Mouse (Mus musculus): ENCODE results near the gene Pum3. TPM values are rescaled to one million over a fixed set of nuclear protein-coding genes. Genes with fewer than 3 reads are reported as not detected.
"Not testable (repeated sequence)": the region's sequence is repeated elsewhere in the genome, so short reads cannot be mapped to it uniquely, and the experiment has no call there.

Pum3 gene
- polyA plus RNA-seq, 1 experiment from 2014 or later = 78.0 TPM

DNA sequence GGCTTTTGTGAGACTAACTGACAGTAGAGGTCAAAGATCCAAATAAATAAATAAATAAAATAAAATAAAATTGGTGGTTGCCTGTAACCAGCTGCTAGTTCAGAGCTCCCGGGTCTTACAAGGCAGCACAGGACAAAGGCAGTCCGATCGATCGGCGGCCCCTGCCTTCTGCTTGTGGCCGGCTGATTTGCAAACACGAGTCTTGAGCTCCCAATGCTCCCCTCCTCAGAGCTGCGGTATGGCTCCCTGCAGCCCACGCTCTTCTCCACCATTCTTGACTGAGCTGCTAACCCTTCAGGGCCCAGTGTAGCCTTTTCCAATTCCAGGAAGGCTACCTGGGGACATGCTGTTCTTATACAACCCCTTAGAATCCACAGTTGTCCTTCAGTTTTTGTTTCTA, 31.8 kb downstream of the Pum3 start:
- H3K4me1 ChIP-seq (ENCODE audit: control insufficient read depth, insufficient read depth, low read length) = no peaks in the 10 kb centered on the region
- no peak overlapping the region for H3K27ac ChIP-seq (ENCODE audit: low read depth, low read length)
- H3K4me3 ChIP-seq (ENCODE audit: low read depth, low read length) = no peak overlapping the region
- no peaks in the 10 kb centered on the region for H3K9me3 ChIP-seq (ENCODE audit: control insufficient read depth, low read length)
- ATAC-seq (ENCODE audit: insufficient read depth, low FRiP score, low TSS enrichment) (no peak), DNase-seq (ENCODE audit: low spot score) (no peak)
- 76% methylated on average over 9 of the region's 9 CpGs for WGBS
- no peak overlapping the region for H3K4me2 ChIP-seq (ENCODE audit: low read depth)
- no peaks in the 10 kb centered on the region for H3K27me3 ChIP-seq (ENCODE audit: control insufficient read depth, insufficient read depth, low read length)
- H3K9ac ChIP-seq (ENCODE audit: low read length) = no peak overlapping the region
- peaks cover 10% of the 10 kb centered on the region for H3K36me3 ChIP-seq (ENCODE audit: control insufficient read depth, insufficient read depth, low read length)

GRCm38 (mm10) chr19:27397223-27397622, 32.4 kb downstream of the Pum3 start:
- no peak for ATAC-seq (ENCODE audit: insufficient read depth, low FRiP score, low TSS enrichment)
- Histone ChIP-seq H3K4me1 (ENCODE audit: control insufficient read depth, insufficient read depth, low read length) (no peaks in the 10 kb centered on the region), H3K36me3 (ENCODE audit: control insufficient read depth, insufficient read depth, low read length) (peaks cover 10% of the 10 kb centered on the region), H3K27me3 (ENCODE audit: control insufficient read depth, insufficient read depth, low read length) (no peaks in the 10 kb centered on the region), H3K4me2 (ENCODE audit: low read depth) (no peak overlapping the region), H3K9me3 (ENCODE audit: control insufficient read depth, low read length) (no peaks in the 10 kb centered on the region), H3K27ac (ENCODE audit: low read depth, low read length) (no peak overlapping the region), H3K9ac (ENCODE audit: low read length) (no peak overlapping the region), H3K4me3 (ENCODE audit: low read depth, low read length) (no peak overlapping the region)
- DNase-seq (ENCODE audit: low spot score) = no peak
- 72% methylated on average over 5 of the region's 5 CpGs for WGBS

DNA sequence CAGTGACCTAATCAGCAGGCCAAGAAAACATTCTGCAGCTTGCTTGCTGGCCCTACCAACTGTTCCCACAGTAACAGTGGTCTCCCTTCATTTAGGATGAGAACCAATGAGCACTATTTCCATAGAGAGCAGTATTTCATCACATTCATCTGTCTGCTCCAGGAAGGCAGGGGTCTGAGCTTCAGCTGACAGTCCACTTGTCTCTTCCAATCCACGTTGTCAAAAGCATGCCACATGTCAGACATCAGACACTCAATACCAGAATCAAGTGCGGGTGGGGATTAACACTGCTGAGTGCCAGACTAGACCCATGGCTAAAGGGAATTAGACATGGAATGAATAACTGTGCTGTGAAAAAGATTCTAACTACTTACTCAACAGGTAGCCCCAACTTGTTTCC, 32.9 kb downstream of the Pum3 start:
- no peaks in the 10 kb centered on the region for H3K9me3 ChIP-seq (ENCODE audit: control insufficient read depth, low read length)
- H3K36me3 ChIP-seq (ENCODE audit: control insufficient read depth, insufficient read depth, low read length) = peaks cover 8% of the 10 kb centered on the region
- no peak overlapping the region for H3K9ac ChIP-seq (ENCODE audit: low read length)
- no peak overlapping the region for H3K4me3 ChIP-seq (ENCODE audit: low read depth, low read length)
- no peak for ATAC-seq (ENCODE audit: insufficient read depth, low FRiP score, low TSS enrichment)
- no peaks in the 10 kb centered on the region for H3K4me1 ChIP-seq (ENCODE audit: control insufficient read depth, insufficient read depth, low read length)
- H3K27ac ChIP-seq (ENCODE audit: low read depth, low read length) = no peak overlapping the region
- no peaks in the 10 kb centered on the region for H3K27me3 ChIP-seq (ENCODE audit: control insufficient read depth, insufficient read depth, low read length)
- H3K4me2 ChIP-seq (ENCODE audit: low read depth) = no peak overlapping the region
- no peak for DNase-seq (ENCODE audit: low spot score)
- 80% methylated on average over 2 of the region's 2 CpGs for WGBS

DNA sequence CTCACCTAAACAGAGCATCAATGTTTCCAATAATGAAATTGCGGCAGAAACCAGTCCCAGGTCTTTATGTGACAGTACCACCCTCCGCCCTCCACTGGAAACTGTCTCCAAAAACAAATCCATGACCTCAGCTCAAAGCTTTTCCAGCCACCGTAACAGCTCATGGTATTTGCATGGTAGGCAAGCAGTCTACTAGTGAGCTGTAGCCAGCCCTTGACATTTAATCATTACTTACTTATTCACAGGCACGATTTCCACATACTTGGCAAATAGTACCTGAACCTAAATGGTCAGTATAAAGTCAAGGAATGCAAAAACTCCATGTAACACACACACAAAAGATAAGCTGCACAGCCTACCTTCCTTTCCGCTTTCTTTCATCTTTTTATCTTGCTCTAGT, 33.7 kb downstream of the Pum3 start:
- H3K4me1 ChIP-seq (ENCODE audit: control insufficient read depth, insufficient read depth, low read length) = no peaks in the 10 kb centered on the region
- no peak overlapping the region for H3K4me2 ChIP-seq (ENCODE audit: low read depth)
- no peak for DNase-seq (ENCODE audit: low spot score)
- H3K36me3 ChIP-seq (ENCODE audit: control insufficient read depth, insufficient read depth, low read length) = peaks cover 8% of the 10 kb centered on the region
- 96% methylated on average over 5 of the region's 5 CpGs for WGBS
- no peak overlapping the region for H3K4me3 ChIP-seq (ENCODE audit: low read depth, low read length)
- no peak overlapping the region for H3K27ac ChIP-seq (ENCODE audit: low read depth, low read length)
- H3K9ac ChIP-seq (ENCODE audit: low read length) = no peak overlapping the region
- ATAC-seq (ENCODE audit: insufficient read depth, low FRiP score, low TSS enrichment) = no peak
- H3K9me3 ChIP-seq (ENCODE audit: control insufficient read depth, low read length) = no peaks in the 10 kb centered on the region
- no peaks in the 10 kb centered on the region for H3K27me3 ChIP-seq (ENCODE audit: control insufficient read depth, insufficient read depth, low read length)

DNA sequence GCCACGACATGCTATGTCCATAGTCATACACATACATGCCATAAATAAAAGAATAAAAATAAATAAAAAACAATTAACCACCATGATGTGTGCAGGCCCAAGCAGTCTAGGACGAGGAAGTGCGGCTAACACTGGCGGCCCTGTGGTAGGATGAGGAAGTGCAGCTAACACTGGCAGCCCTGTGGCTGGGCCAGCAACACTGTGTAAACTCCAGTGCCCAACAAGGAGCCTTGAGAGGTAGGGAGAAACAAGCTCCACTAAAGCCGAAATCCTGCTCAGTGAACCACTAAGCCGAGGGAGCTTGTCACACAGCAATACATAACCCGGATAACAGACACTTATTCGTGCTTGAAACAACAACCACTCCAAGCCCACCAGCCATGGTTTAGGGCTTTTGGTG, 34.1 kb downstream of the Pum3 start:
- DNase-seq (ENCODE audit: low spot score) (no peak), ATAC-seq (ENCODE audit: insufficient read depth, low FRiP score, low TSS enrichment) (no peak)
- Histone ChIP-seq H3K27ac (ENCODE audit: low read depth, low read length) (no peak overlapping the region), H3K4me2 (ENCODE audit: low read depth) (no peak overlapping the region), H3K4me1 (ENCODE audit: control insufficient read depth, insufficient read depth, low read length) (no peaks in the 10 kb centered on the region), H3K9ac (ENCODE audit: low read length) (no peak overlapping the region), H3K4me3 (ENCODE audit: low read depth, low read length) (no peak overlapping the region), H3K36me3 (ENCODE audit: control insufficient read depth, insufficient read depth, low read length) (peaks cover 8% of the 10 kb centered on the region), H3K27me3 (ENCODE audit: control insufficient read depth, insufficient read depth, low read length) (no peaks in the 10 kb centered on the region), H3K9me3 (ENCODE audit: control insufficient read depth, low read length) (no peaks in the 10 kb centered on the region)
- WGBS = 91% methylated on average over 8 of the region's 8 CpGs

- no peak for ATAC-seq (ENCODE audit: insufficient read depth, low FRiP score, low TSS enrichment)
- Histone ChIP-seq H3K27ac (ENCODE audit: low read depth, low read length) (no peak overlapping the region), H3K9me3 (ENCODE audit: control insufficient read depth, low read length) (no peaks in the 10 kb centered on the region), H3K4me3 (ENCODE audit: low read depth, low read length) (no peak overlapping the region), H3K4me2 (ENCODE audit: low read depth) (no peak overlapping the region), H3K36me3 (ENCODE audit: control insufficient read depth, insufficient read depth, low read length) (peaks cover 7% of the 10 kb centered on the region; the same call in 1 of the 2 replicates), H3K27me3 (ENCODE audit: control insufficient read depth, insufficient read depth, low read length) (no peaks in the 10 kb centered on the region), H3K4me1 (ENCODE audit: control insufficient read depth, insufficient read depth, low read length) (no peaks in the 10 kb centered on the region), H3K9ac (ENCODE audit: low read length) (no peak overlapping the region)
- no peak for DNase-seq (ENCODE audit: low spot score)
- 91% methylated on average over 7 of the region's 7 CpGs for WGBS
Measured at GRCm38 (mm10) chr19:27394341-27394990, 35.2 kb downstream of the Pum3 start.

DNA sequence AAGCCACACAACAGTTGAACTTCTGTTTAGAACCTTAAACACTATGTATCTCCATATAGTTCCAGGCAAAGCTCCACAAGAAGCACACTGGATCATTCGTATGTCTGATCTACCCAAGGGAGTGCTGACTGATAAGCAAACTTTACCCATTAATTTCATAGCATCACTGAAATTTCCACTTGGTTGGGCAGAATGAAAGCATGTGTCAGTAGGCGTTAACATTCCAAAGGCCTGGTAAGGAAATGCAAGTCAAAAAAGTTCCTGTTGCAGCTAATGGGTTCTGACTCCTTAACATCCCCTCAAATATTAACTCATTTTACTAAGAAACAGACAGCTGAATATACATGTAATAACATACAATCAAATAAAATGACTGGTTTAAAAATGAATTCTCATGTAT, 37.2 kb downstream of the Pum3 start:
- Histone ChIP-seq H3K9me3 (ENCODE audit: control insufficient read depth, low read length) (no peaks in the 10 kb centered on the region), H3K27ac (ENCODE audit: low read depth, low read length) (no peak overlapping the region), H3K36me3 (ENCODE audit: control insufficient read depth, insufficient read depth, low read length) (peaks cover 3% of the 10 kb centered on the region; the same call in 1 of the 2 replicates), H3K4me3 (ENCODE audit: low read depth, low read length) (no peak overlapping the region), H3K27me3 (ENCODE audit: control insufficient read depth, insufficient read depth, low read length) (no peaks in the 10 kb centered on the region), H3K4me1 (ENCODE audit: control insufficient read depth, insufficient read depth, low read length) (no peaks in the 10 kb centered on the region), H3K9ac (ENCODE audit: low read length) (no peak overlapping the region), H3K4me2 (ENCODE audit: low read depth) (no peak overlapping the region)
- no peak for DNase-seq (ENCODE audit: low spot score)
- no peak for ATAC-seq (ENCODE audit: insufficient read depth, low FRiP score, low TSS enrichment)
- WGBS = 91% methylated on average over 2 of the region's 2 CpGs

GRCm38 (mm10) chr19:27391344-27391743, 38.3 kb downstream of the Pum3 start:
- Histone ChIP-seq H3K36me3 (ENCODE audit: control insufficient read depth, insufficient read depth, low read length) (peaks cover 5% of the 10 kb centered on the region; the same call in 1 of the 2 replicates), H3K4me1 (ENCODE audit: control insufficient read depth, insufficient read depth, low read length) (no peaks in the 10 kb centered on the region), H3K4me2 (ENCODE audit: low read depth) (no peak overlapping the region), H3K27me3 (ENCODE audit: control insufficient read depth, insufficient read depth, low read length) (no peaks in the 10 kb centered on the region), H3K27ac (ENCODE audit: low read depth, low read length) (no peak overlapping the region), H3K9me3 (ENCODE audit: control insufficient read depth, low read length) (no peaks in the 10 kb centered on the region), H3K9ac (ENCODE audit: low read length) (no peak overlapping the region), H3K4me3 (ENCODE audit: low read depth, low read length) (no peak overlapping the region)
- DNase-seq (ENCODE audit: low spot score) = no peak
- WGBS = 89% methylated on average over 2 of the region's 2 CpGs
- no peak for ATAC-seq (ENCODE audit: insufficient read depth, low FRiP score, low TSS enrichment)

GRCm38 (mm10) chr19:27389566-27389965, 40.1 kb downstream of the Pum3 start:
- not testable (repeated sequence) for DNase-seq (ENCODE audit: low spot score); H3K36me3 ChIP-seq (ENCODE audit: control insufficient read depth, insufficient read depth, low read length); H3K4me1 ChIP-seq (ENCODE audit: control insufficient read depth, insufficient read depth, low read length); H3K27me3 ChIP-seq (ENCODE audit: control insufficient read depth, insufficient read depth, low read length); H3K27ac ChIP-seq (ENCODE audit: low read depth, low read length); H3K4me2 ChIP-seq (ENCODE audit: low read depth); H3K4me3 ChIP-seq (ENCODE audit: low read depth, low read length); ATAC-seq (ENCODE audit: insufficient read depth, low FRiP score, low TSS enrichment); H3K9ac ChIP-seq (ENCODE audit: low read length); H3K9me3 ChIP-seq (ENCODE audit: control insufficient read depth, low read length)
- WGBS = 90% methylated on average over 4 of the region's 4 CpGs
